Mouse (Mus musculus): ENCODE results near the gene Ptrh1. TPM values are rescaled to one million over a fixed set of nuclear protein-coding genes. Genes with fewer than 3 reads are reported as not detected.

Gene Ptrh1
- polyA plus RNA-seq, 1 experiment = 2.6 TPM

DNA sequence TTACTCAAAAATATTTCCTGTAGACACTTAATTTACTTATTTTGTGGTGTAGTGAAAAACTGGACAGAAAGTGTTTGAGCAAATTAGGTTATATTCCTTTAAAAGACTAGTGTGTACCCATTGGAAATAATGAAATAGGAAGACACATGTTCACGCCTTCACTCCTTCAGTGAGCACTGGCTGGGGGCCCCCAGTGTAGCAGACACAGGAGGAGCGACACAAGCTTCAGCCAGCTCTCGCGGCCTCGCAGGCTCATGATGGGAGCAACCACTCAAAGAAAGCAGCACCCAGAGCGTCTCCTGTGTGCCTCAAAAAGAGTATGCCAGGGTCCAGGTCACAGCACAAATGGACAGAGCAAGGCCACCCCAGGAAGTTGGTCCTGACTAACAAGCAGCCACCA is 50.2 kb downstream of the Ptrh1 start:
- TF ChIP-seq GATA1 (IDR thresholded peaks at IDR 0.05; ENCODE audit: borderline replicate concordance, low read length) (no peak), FLI1 (IDR thresholded peaks at IDR 0.05; ENCODE audit: low read length) (no peak)
- H3K4me1 ChIP-seq = peaks cover 16% of the 10 kb centered on the region; the same call in 1 of the 2 replicates
- H3K9me3 ChIP-seq = no peaks in the 10 kb centered on the region
- no peaks in the 10 kb centered on the region for H3K36me3 ChIP-seq (replicated peaks; ENCODE audit: low read length)
- peaks cover 26% of the 10 kb centered on the region for H3K27me3 ChIP-seq (replicated peaks)
- H3K4me3 ChIP-seq (replicated peaks) = no peak overlapping the region

Other genes with a start within 250 kb of the Ptrh1 start
- 0.64 and 1.8 TPM in 2 replicates for gene Fam102a, start 240.5 kb upstream of the Ptrh1 start, polyA plus RNA-seq (2012; ENCODE audit: insufficient read depth, low replicate concordance)
- 2.8 and 10.0 TPM in 2 replicates for gene Dpm2, start 204.9 kb upstream of the Ptrh1 start, polyA plus RNA-seq (2012; ENCODE audit: insufficient read depth, low replicate concordance)
- gene Pip5kl1, start 201.0 kb upstream of the Ptrh1 start, polyA plus RNA-seq (2012; ENCODE audit: insufficient read depth, low replicate concordance) = not detected in 2 replicates
- not detected in 2 replicates for gene 9430097D07Rik, start 200.1 kb upstream of the Ptrh1 start, polyA plus RNA-seq (2012; ENCODE audit: insufficient read depth, low replicate concordance)
- 16.3 and 18.9 TPM in 2 replicates for gene St6galnac4, start 188.7 kb upstream of the Ptrh1 start, polyA plus RNA-seq (2012; ENCODE audit: insufficient read depth, low replicate concordance)
- 36.4 and 40.9 TPM in 2 replicates for gene St6galnac6, start 176.1 kb upstream of the Ptrh1 start, polyA plus RNA-seq (2012; ENCODE audit: insufficient read depth, low replicate concordance)
- gene Ak1, start 154.0 kb upstream of the Ptrh1 start, polyA plus RNA-seq (2012; ENCODE audit: insufficient read depth, low replicate concordance) = 11.0 and 12.2 TPM in 2 replicates
- gene Eng, start 129.2 kb upstream of the Ptrh1 start, polyA plus RNA-seq (2012; ENCODE audit: insufficient read depth, low replicate concordance) = 90.6 and 227 TPM in 2 replicates
- gene Fpgs, start 71.6 kb upstream of the Ptrh1 start, polyA plus RNA-seq (2012; ENCODE audit: insufficient read depth, low replicate concordance) = 39.7 and 57.5 TPM in 2 replicates
- gene Cdk9, start 62.7 kb upstream of the Ptrh1 start, polyA plus RNA-seq (2012; ENCODE audit: insufficient read depth, low replicate concordance) = 148 and 403 TPM in 2 replicates
- gene Sh2d3c, start 54.7 kb upstream of the Ptrh1 start, polyA plus RNA-seq (2012; ENCODE audit: insufficient read depth, low replicate concordance) = 13.4 and 21.1 TPM in 2 replicates
- 3.0 TPM in 1 of 2 replicates, not detected in the other for gene 6330409D20Rik, start 34.8 kb upstream of the Ptrh1 start, polyA plus RNA-seq (2012; ENCODE audit: insufficient read depth, low replicate concordance)
- gene Tor2a, start 18.6 kb upstream of the Ptrh1 start, polyA plus RNA-seq (2012; ENCODE audit: insufficient read depth, low replicate concordance) = 30.1 and 93.0 TPM in 2 replicates
- gene Ttc16, start 153 bp upstream of the Ptrh1 start, polyA plus RNA-seq (2012; ENCODE audit: insufficient read depth, low replicate concordance) = 0.03 and 1.9 TPM in 2 replicates
- not detected in 2 replicates for gene Cfap157, start 8.6 kb downstream of the Ptrh1 start, polyA plus RNA-seq (2012; ENCODE audit: insufficient read depth, low replicate concordance)
- 1.6 TPM in 1 of 2 replicates, not detected in the other for gene Stxbp1, start 71.5 kb downstream of the Ptrh1 start, polyA plus RNA-seq (2012; ENCODE audit: insufficient read depth, low replicate concordance)
- gene Fam129b, start 100.3 kb downstream of the Ptrh1 start, polyA plus RNA-seq (2012; ENCODE audit: insufficient read depth, low replicate concordance) = 19.5 and 38.4 TPM in 2 replicates
- gene Rpl12, start 185.8 kb downstream of the Ptrh1 start, polyA plus RNA-seq (2012; ENCODE audit: insufficient read depth, low replicate concordance) = 796 and 1,818 TPM in 2 replicates
- gene Lrsam1, start 185.8 kb downstream of the Ptrh1 start, polyA plus RNA-seq (2012; ENCODE audit: insufficient read depth, low replicate concordance) = 8.5 and 10.1 TPM in 2 replicates
- gene Slc2a8, start 206.3 kb downstream of the Ptrh1 start, polyA plus RNA-seq (2012; ENCODE audit: insufficient read depth, low replicate concordance) = 28.4 and 135 TPM in 2 replicates

Measured in megakaryocyte, embryonic 14.5 days (primary cell).